Mouse (Mus musculus) right cerebral cortex, postnatal 36 days (tissue): ENCODE measurements around the gene Prdm16.
A peak's percentile ranks its signal among the peaks of the same experiment; 100 is the strongest.

Source experiments
- DNase-seq, 2 experiments: peaks; one replicate each; pipeline ENCODE4 v3.0.0; 2022; ENCODE audit warnings: low spot score in 2 of 2, mixed read lengths in 1 of 2

Prdm16 gene

GRCm38 (mm10) chr4:154424681-154425080, 212.0 kb downstream of the Prdm16 start:
- no peak for DNase-seq

GRCm38 (mm10) chr4:154422431-154422913, 214.2 kb downstream of the Prdm16 start:
- DNase-seq, result no peak

- no peak for DNase-seq
These were observed 215.9 kb downstream of the Prdm16 start for GRCm38 (mm10) chr4:154420749-154421148.

GRCm38 (mm10) chr4:154419766-154420165, 216.9 kb downstream of the Prdm16 start:
- DNase-seq, result no peak

- no peak for DNase-seq
These were observed 217.7 kb downstream of the Prdm16 start for GRCm38 (mm10) chr4:154418993-154419392.

- no peak for DNase-seq
These were observed 218.3 kb downstream of the Prdm16 start for GRCm38 (mm10) chr4:154418327-154418744.

- no peak for DNase-seq
These were observed 219.9 kb downstream of the Prdm16 start for GRCm38 (mm10) chr4:154416728-154417127.

GRCm38 (mm10) chr4:154414885-154415284, 221.8 kb downstream of the Prdm16 start:
- no peak for DNase-seq

GRCm38 (mm10) chr4:154410559-154410958, 226.1 kb downstream of the Prdm16 start:
- DNase-seq, result no peak

- no peak for DNase-seq
These were observed 226.8 kb downstream of the Prdm16 start for GRCm38 (mm10) chr4:154409841-154410240.

- no peak for DNase-seq
These were observed 227.4 kb downstream of the Prdm16 start for GRCm38 (mm10) chr4:154409237-154409721.

- no peak for DNase-seq
These were observed 233.7 kb downstream of the Prdm16 start for GRCm38 (mm10) chr4:154402948-154403347.

GRCm38 (mm10) chr4:154401982-154402932, 234.4 kb downstream of the Prdm16 start:
- peak in 1 of 2 experiments; percentile 48 for DNase-seq

GRCm38 (mm10) chr4:154401379-154401778, 235.3 kb downstream of the Prdm16 start:
- DNase-seq, result peak; percentile 34 to 75

GRCm38 (mm10) chr4:154400256-154401171, 236.2 kb downstream of the Prdm16 start:
- no peak for DNase-seq

- no peak for DNase-seq
These were observed 237.0 kb downstream of the Prdm16 start for GRCm38 (mm10) chr4:154399634-154400033.

- no peak for DNase-seq
These were observed 239.9 kb downstream of the Prdm16 start for GRCm38 (mm10) chr4:154396652-154397301.

GRCm38 (mm10) chr4:154394123-154394722, 242.4 kb downstream of the Prdm16 start:
- DNase-seq, result peak; percentile 14 to 40

- DNase-seq, result peak; percentile 12 to 28
These were observed 243.2 kb downstream of the Prdm16 start for GRCm38 (mm10) chr4:154393196-154394122.

- DNase-seq, result no peak
These were observed 244.0 kb downstream of the Prdm16 start for GRCm38 (mm10) chr4:154392641-154393040.
